Mouse (Mus musculus): ENCODE measurements around the gene Dnlz.
"Not testable (repeated sequence)": the region's sequence is repeated elsewhere in the genome, so short reads cannot be mapped to it uniquely, and the experiment has no call there.

Gene Dnlz

DNA sequence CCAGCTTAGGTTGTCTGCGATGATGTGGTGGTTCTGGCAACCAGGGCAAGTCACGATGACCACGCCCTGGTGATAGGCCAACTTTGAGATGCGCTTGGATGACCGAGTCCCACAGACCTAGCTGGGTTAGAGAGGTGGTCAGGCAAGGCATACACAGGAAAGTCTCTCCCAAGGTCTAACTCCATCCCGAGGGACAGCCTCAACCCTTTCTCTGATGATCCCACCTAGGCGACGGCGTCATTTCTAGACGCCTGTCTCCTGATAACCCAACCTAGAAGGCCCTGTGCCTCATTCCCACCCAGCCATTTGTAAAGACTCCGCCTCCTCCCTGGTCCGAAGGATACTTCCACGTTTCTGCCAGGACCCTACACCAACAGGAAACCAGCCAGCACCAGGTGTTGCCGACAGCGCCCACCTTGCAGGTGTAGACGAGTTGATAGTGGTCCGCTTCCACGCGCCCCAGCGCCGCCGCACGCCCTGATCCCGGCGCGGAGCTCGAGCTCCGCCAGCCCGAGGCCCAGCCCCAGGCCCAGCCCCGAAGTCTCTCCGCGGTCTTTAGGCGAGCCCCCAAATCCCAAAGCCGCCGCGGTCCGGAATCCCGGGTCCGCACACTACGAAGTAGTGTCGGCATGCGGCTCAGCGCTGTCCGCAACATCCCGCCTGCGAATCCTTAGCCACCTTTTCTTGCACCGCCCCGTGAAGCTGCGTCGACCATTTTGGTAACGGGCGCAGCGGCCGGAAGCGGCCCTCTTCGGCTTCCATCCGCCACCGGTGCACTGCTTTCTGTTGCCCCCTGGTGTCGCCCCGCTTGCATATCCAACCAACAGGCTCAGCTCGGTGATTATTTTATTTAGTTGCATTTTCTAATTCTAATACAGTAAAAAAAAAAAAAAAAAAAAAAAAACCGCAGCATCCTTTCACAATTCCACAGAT is at the start of gene Dnlz:
Dnlz (minus strand) TSS at position 753 of the 933 bp plus-strand sequence.
- peak; percentile 92 for DNase-seq

DNA sequence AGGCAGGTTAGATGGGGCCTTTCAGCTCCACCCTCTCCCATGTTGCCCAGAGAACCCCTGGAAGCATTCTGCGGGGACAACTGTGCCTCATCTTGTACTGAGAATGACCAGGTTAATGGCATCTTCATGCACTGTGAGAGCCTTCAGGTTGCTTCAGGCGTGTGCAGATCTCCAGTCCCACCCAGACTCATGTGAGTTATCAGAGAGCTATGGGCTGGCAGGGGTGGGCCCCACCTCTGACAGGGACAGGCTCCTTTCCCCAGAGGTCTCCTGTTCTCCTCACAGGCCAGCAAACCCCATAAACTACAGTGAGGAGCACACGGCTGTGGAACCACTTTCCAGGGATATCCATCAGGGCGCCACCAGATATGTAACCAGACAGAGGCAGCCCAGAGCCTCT is 49.1 kb upstream of the Dnlz start:
- no peak for DNase-seq

DNA sequence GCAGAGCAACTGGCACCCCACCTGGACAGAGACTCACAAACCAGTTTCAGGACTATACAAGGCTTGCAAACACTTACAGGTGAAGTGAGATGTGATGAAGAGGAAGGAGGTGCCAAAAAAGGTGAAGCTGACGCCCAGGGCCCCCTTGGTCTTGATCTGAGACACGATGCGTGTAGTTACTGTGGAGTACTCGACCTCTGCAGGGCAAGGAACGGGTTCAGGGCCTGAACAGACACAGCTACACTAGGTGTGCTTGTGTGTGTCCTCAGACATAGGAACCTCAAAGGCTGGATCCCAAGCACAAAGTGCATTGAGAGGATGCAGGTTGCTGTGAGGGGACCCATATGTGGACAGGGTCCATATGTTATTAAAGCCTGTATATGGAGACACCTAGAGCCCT is 48.4 kb upstream of the Dnlz start:
- no peak for DNase-seq

DNA sequence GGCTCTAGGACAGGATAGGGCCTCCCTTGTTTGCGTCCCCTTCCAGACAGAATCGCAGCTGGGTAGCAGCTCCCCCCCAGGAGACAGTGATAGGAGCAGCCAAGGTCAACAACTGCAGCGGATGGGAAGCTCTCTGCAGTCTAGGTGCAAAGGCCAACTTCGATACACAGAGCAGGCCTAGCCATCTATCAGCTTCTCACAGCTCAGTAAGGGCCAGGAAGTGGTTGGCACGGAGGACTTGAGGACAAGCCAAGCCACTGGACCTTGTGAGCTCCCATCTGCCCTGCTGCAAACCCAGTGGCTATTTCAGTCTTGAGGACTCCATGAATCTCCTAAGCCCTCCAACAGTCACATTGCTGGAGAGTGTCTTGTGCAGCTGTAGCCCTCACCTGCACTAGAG is 47.7 kb upstream of the Dnlz start:
- DNase-seq = no peak

DNA sequence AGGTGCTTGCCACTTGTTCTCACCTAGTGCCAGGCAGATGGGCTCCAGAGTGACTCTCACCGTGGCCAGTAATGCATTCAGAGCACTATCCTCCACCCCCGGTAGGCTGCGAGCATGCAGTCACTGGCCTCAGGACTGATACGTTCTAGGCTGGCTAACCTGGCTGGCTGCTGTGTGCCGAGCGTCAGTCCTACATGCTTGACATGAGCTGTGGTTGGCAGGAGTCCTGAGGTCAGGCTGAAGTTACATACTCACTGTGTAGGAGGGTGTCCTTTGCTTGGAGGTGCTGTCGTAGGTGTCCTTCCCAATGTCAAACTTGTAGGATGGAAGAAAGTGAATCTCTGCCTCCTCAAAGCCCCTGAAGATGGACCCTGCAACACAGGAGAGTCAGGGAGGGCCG is 47.1 kb upstream of the Dnlz start:
- no peak for DNase-seq

DNA sequence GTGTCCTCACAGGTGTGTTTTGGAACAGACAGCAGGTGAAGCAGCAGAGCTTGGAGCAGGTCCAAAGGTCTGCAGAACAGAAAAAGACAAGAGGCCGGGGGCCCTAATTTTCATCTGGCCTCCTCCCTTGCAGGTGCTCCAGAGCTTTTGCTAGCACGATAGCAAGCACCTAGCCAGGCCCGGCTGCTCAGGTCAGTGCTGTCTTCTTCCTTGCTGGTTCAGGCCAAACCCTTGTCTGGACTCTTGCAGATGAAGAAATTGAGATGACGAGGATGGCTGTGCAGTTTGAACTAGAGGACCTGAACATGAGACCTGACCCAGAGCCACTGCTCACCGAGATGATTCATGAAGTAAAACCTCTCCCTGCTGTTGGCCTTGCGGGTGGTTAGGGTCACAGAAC is 39.7 kb upstream of the Dnlz start:
- no peak for DNase-seq

DNA sequence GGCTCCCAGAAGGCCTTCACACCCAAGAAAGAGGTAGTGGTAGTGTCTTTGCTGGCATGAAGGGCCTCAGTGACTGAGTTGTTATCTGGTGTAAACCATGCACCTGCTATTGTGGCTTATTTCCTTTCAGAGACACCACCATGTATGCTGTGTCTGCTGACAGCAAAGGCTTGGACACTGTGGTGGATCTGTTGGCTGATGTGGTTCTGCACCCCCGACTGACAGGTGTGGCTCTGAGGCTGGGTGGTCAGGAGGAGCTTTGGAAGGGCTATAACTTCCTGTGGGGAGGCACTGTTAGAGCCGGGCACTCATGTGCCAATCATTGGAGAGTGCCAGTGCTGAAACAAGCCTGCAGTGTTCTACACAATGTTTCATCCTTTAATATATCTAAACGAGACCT is 39.0 kb upstream of the Dnlz start:
- no peak for DNase-seq

DNA sequence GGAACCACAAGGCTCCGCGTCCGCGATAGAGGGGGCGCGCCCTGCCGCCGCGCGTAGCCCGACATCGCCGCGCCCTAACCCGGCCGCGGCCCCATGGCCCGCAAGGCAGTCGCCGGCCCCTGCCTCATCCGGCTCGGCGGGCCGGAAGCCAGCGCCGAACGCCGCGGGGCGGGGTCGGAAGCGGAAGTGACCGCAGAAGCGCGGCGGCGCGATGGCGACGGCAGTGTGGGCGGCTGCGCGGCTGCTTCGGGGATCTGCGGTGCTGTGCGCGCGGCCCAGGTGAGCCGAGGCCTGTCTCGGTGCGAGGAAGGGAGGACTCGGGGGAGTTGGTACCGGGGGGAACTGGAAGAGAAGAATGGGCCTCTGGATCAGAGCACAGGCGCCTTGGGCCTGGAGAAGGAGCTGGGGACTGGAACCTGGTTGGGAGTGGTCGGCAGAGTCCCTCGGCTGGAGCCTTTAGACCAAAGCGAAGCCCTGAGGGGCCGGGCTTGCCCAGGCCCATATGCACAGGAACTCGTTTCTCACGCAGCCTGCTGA is 37.3 kb upstream of the Dnlz start, which contains the start of the genes Entr1 and Pmpca:
Entr1 (minus strand) TSS at position 163 of the 537 bp plus-strand sequence.
Pmpca (plus strand) TSS at position 186 of the 537 bp plus-strand sequence.
- DNase-seq = peak; percentile 78

DNA sequence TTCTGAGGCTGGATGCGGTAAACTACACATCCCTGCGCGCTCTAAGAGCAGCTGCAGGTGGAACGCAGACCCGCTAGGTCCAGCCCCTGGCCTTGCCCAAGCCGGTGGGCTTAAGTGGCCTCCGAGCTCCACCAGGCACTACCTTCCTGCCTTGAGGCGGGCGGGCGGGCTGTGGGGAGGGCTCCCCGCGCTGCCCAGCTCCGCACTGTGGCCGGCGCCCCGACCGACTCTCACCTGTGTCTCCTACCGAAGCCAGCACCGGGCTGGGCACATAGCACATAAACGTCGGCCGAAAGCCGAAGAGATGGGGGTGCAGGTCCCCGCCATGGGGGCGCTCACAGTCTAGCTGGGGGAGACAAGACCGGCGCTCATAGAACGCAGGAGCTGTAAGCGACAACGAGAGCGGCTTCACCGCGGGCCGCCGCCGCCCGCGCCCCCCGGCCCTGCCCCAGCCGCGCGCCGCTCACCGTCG is 36.8 kb upstream of the Dnlz start:
- DNase-seq = no peak

DNA sequence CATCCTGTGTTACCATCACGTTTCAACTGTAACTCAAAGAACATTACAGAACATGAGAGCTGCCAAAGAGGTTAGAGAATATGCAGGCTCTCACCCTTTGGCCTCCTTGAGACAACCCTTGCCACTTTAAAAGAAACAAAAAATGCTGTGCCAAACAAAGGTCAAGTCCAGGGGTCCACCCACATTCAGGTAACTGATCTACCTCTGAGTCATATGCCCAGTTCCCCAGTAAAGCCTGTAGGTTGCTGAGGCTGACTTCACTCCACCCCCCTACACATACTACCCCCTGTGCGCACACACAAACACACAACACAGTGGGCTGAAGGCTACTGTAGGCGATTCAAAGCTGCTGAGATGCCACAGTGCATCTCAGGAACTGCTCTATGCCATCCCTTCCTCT is 35.8 kb upstream of the Dnlz start:
- no peak for DNase-seq

DNA sequence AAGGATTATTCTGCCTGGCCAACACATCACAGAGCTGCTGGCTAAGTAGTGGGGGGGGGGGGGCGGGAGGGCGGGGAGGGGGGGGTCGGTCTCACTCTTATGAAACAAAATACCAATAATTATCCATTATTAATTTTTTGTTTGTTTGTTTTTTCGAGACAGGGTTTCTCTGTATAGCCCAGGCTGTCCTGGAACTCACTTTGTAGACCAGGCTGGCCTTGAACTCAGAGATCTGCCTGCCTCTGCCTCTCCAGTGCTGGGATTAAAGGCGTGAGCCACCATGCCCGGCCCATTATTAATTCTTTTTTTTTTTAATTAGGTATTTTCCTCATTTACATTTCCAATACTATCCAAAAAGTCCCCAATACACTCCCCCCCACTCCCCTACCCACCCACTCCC is 29.0 kb upstream of the Dnlz start:
- not testable (repeated sequence) for DNase-seq

DNA sequence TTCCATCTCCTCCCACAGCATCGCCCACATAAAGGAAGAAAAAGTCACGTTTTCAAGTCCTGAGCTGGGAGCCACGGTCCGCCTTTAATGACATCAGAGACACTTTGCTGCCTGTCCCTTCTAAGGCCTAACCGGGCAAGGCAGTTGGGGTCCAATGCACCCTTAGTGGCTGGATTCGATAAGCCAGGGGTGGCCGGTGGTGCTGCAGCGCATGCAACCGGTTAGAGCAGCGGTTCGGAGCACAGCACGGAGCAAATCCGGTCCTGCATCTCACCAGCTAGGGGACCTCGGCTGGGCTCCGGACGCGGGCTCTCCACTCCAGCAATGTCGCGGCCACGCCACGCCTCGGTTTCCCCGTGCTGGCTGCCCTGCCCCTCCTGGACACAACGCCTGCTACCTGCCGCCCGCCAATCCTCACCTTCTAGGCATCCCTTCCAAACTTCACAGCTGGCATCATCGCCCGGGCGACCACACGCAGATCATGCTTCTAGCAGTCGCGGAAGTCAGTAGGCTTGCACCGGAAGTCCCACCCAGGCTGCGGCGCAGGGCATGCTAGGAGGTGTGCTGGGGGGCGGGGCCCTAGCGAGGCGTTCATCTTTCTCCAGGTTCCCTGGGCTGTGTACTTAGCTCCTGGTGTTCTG is 28.3 kb upstream of the Dnlz start, which contains the start of gene Snapc4:
Snapc4 (minus strand) TSS at position 523 of the 641 bp plus-strand sequence.
- DNase-seq = peak; percentile 80

DNA sequence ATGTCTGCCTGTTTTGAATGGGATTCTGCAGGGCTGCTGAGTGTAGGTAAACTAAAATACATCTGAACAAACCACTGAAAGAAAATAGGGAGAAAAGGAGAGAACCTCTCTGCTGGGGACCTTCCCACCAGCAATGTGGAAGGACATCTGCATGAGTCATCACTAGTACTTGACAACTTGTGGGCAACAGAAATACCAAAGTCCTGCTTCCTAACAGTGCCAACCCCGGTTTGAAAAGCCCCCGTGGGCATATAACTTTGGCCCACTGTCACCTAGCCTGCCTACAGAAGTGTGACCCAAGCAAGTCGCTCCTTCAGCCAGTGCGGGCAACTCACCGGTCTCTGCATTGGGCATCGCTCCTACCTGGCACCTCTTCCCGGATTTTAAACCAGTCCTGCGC is 20.5 kb upstream of the Dnlz start:
- no peak for DNase-seq

DNA sequence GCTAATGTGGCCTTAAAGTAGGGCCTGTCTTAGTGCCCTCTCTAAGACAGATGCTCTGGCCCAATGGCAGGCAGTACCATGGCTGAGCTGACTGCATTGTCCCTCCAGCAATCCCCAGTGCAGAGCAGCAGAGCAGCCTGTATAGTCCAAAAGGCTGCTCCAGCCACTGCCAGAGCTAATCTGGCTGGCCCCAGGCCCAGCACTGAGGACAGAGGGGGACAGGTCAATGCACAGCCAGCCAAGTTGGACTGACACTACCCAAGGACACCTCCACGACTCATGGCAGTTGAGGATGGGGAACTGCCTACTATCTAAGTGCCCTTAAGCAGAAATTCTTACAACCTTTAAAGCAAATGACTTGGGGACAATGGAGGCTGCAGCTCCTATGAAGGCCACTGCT is 16.7 kb upstream of the Dnlz start:
- DNase-seq = no peak

DNA sequence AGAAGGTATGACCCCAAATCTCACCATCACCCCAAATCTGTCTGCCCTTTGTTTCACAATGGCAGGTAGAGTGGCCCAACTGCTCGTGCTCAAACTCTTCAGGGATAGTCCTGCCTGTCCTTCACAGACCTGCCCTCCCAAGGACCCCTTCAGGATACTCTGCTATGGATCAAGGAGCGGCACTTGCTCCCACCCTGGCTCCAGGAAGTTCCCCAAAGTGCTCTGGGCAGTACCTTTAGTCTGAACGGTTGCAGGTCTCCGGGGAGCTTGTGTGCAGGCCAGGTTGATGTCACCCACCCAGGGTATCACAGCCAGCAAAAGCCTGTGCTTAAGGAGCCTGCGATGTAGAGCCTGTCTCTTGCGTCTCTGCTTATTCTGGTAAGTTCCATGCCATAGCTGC is 16.0 kb upstream of the Dnlz start:
- DNase-seq = no peak

DNA sequence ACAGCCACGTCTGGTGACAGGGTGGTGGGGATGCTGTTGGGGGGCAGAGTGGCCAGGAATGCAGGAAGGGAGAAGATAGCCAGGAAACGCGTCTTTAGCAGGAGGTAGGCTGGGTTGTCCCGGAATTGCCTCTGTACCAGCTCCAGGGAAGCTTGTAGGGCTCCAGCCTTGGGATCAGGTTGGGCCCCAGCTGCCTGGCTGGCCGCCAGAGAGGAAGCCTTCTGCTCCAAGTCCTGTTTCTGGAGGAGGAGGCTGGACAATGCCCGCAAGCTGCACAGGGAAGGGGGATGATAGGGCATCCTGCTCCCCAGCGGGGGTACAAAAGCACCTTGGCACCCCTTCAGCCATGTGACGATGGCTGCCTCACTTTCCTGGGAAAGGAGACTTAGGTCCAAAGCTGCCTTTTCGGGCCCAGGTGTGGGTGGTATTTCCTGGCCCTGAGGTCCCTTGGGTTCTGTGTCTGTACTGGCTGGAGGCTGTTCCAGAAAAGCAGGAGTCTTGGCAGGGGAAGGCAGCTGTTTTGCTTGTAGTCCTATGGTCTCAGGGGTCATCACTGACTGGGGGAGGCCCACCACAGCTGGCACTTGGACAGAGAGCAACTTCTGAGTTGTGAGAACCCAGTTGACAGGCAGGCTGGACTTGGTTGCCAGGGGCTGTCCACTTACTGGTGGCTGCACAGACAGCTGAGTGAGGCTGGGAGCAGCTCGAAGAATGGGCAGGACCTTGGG is 13.0 kb upstream of the Dnlz start:
- DNase-seq = peak; percentile 76

DNA sequence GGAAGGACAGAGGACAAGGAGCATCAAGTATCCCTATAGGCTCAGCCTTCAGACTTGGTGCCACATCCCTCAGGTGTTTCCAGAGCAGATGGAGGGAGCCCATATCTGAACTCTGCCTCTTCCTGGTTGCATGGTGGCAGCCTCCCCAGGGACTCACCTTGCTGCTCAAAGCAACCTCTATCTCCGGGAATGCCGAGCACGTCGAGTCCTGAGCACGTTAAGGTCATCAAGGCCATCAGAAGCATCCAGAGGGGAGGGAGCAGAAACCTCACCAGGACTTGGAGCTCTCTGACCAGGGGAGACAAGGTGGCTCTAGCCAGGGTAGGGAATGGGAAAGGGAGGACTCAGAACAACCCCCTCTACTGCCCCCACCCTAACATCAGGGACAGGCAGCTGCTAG is 11.6 kb upstream of the Dnlz start:
- no peak for DNase-seq

DNA sequence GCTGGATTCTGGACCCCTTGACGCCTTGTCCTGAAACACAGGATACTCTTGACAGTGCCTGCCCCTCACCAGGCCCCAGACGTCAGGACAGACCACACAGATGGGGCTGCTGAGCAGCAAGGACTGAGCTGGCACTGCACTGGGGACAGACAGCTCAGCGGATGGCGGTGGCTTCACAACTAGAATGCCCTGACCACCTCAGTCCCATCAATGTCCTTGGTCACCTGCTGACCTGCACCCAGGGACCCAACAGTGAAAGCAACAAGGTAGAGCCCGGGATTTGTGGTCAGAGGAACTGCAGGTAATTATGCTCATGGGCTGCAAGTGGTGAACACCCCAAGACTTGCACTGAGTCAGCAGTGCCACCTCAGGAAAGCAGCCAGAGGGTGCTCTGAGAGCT is 11.1 kb upstream of the Dnlz start:
- DNase-seq = no peak

DNA sequence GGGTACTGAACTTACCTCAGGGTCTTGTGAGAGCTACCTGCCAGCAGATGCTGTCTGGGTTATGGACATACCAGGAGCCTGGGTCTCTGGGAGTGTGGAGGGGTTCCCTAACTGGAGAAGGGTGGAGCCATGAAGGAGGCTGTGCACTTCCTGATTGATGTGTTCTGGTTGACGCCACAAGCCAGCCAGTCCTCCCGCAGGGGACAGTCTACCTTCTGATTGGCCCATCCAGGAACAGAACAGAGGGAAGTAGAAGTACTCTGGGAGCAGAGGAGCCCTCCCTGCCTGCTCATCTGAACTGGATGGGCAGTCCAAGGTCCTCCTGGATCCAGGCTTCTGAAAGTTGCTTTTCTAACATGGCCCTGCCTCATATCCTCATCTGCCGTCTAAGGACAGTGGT is 8.9 kb upstream of the Dnlz start, which contains the start of gene Card9:
Card9 (minus strand) TSS at position 147 of the 400 bp plus-strand sequence.
- DNase-seq = no peak

DNA sequence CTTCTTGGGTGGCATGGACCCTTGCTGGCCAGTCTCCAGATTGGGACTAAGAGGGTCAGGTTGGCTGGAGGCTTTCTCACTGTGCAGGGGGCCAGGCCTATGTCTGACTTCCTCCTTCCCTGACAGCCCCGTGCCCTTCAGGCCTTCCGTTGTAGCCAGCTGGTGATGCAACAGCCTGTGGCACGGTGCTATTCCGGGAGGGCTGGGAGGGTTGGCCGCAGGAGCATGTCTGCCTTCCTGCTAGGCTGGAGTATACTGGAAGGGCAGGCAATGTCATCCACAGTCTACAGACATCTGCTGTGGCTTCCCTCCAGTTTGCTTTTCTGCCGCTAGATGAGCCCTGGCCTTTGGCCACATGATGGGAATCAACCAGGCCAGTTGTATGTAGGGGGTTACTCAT is 8.1 kb upstream of the Dnlz start:
- DNase-seq = no peak

DNA sequence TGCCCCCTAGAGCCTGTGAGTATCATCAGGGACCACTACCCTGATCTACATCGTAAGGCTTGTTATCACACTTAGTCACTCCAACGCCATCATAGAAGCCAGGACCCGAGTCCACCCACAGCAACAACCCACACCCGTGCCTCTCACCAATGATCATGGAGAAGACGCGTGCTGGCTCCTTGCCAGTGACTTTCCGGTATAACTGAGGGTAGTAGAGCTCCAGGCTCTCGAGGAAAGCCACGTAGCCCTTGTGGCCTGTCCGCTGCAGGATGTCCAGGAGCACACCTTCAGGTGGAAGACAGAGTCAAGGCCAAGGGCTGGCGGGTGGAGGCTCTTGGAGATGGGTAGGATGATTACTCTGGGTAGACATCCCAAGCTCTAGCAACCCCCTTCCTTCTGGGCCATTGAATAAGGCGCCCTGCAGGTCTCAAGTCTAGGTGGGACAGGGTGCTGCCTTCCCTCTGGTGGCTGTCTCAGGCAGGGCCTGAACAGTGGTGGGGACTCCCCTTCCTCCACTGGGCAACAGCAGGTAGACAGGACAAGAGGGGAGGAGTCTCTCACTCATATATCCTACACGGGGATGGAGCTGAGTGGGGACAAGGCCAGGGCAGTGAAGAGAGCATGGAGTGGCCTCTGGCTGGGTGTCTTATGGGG is 6.9 kb upstream of the Dnlz start:
- no peak for DNase-seq

DNA sequence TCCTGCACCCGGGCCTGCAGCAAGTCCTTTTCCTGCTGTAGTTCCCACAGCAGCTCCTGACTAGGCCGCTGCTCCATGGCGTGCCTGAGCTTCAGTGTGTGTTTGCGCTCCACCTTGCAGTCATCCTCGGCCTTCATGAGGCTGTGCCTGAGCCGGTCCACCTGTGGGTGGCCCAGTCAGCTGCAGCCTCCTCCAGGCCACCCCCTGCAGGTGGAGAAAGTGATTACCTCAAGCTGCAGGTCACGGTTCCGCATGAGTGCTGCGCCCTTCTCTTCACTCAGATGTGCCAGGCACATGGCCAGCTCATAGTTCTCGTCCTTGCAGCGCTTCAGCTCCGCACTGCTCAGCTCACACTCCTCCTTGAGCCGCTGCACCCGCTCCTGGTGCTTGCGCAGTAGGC is 5.6 kb upstream of the Dnlz start:
- peak; percentile 49 for DNase-seq

Data from cerebellum, adult 11-12 months (tissue).